Mouse (Mus musculus): Measurements from ENCODE around the gene Tnrc18. TPM values are rescaled to one million over a fixed set of nuclear protein-coding genes. Genes with fewer than 3 reads are reported as not detected.
A peak's percentile ranks its signal among the peaks of the same experiment; 100 is the strongest.

The Tnrc18 gene
- polyA plus RNA-seq (2012; rRNA removed), result 48.6 and 56.9 TPM in 2 replicates

- no peak for TF ChIP-seq CTCF (IDR thresholded peaks at IDR 0.05; ENCODE audit: borderline replicate concordance, control insufficient read depth, extremely low read depth, insufficient read depth, low read length, poor library complexity)
- no peak for TF ChIP-seq POLR2A (IDR thresholded peaks at IDR 0.05; ENCODE audit: control insufficient read depth, extremely low read depth, insufficient read depth, low read length, poor library complexity)
- DNase-seq, result peak; percentile 46
- Histone ChIP-seq H3K27me3 (ENCODE audit: control insufficient read depth, insufficient read depth, low read length) (peaks cover 46% of the 10 kb centered on the region), H3K4me3 (ENCODE audit: control insufficient read depth, insufficient read depth, low read length) (peak within 1 kb of the TSS; percentile 52), H3K27ac (ENCODE audit: control insufficient read depth, insufficient read depth, low read length) (peak within 1 kb of the TSS; percentile 60; the same call in 1 of the 2 replicates), H3K36me3 (ENCODE audit: control insufficient read depth, insufficient read depth, low read length) (no peaks in the 10 kb centered on the region), H3K4me1 (replicated peaks; ENCODE audit: control insufficient read depth, insufficient read depth, low read length) (peaks cover 18% of the 10 kb centered on the region)
- under 1% methylated on average over 55 of the region's 56 CpGs for WGBS
These were observed at the start of gene Tnrc18 for GRCm38 (mm10) chr5:142817524-142818434. Tnrc18 (minus strand) TSS chr5:142817662.

DNA sequence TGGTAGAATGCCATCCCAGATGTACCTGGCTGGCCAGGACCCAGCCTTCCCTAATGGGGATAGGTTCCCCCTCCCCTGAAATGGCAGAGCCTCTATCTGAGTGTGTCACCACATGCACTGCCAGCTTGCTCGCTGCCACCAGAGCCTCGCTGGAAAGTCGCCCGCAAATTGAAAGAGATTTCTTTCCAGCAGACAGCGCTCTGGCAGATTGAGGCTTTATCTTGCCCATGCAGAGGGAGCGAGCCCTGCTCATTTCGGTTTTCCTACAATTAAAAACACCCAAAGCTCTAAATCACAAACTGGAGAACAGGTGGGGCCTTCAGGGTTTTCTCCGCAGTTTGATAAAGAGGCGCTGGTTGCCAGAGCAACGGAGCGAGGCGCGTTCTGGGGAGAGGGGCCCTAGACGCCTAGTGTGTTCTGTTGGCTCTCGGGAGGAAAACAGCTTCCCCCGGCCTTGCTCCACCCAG is 40.3 kb upstream of the Tnrc18 start:
- no peak for DNase-seq
- 25% methylated on average over 16 of the region's 16 CpGs for WGBS

DNA sequence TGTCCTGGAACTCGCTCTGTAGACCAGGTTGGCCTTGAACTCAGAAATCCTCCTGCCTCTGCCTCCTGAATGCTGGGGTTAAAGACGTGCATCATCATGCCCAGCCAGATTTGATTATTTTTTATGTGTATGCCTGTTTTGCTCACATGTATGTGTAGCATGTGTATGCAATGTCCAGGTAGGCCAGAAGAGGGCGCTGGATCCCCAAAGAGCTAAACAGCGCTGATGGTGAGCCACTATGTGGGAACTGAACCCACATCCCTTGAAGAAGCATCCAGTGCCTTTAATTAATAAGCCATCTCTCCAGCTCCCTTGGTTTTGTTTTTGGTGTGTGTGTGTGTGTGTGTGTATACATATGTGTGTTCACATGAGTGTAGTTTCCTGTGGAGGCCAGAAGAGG is 38.9 kb upstream of the Tnrc18 start:
- no peak overlapping the region for H3K27ac ChIP-seq (ENCODE audit: control insufficient read depth, insufficient read depth, low read length)

More for the DNA sequence above, 40.3 kb upstream of the Tnrc18 start:
- Histone ChIP-seq H3K4me1 (replicated peaks; ENCODE audit: control insufficient read depth, insufficient read depth, low read length) (no peaks in the 10 kb centered on the region), H3K27ac (ENCODE audit: control insufficient read depth, insufficient read depth, low read length) (no peak overlapping the region), H3K36me3 (ENCODE audit: control insufficient read depth, insufficient read depth, low read length) (no peaks in the 10 kb centered on the region), H3K4me3 (ENCODE audit: control insufficient read depth, insufficient read depth, low read length) (no peak overlapping the region), H3K27me3 (ENCODE audit: control insufficient read depth, insufficient read depth, low read length) (no peaks in the 10 kb centered on the region)
- TF ChIP-seq CTCF (IDR thresholded peaks at IDR 0.05; ENCODE audit: borderline replicate concordance, control insufficient read depth, extremely low read depth, insufficient read depth, low read length, poor library complexity) (no peak), POLR2A (IDR thresholded peaks at IDR 0.05; ENCODE audit: control insufficient read depth, extremely low read depth, insufficient read depth, low read length, poor library complexity) (no peak)

GRCm38 (mm10) chr5:142854877-142855276 is 37.4 kb upstream of the Tnrc18 start:
- Histone ChIP-seq H3K27me3 (ENCODE audit: control insufficient read depth, insufficient read depth, low read length) (no peaks in the 10 kb centered on the region), H3K4me3 (ENCODE audit: control insufficient read depth, insufficient read depth, low read length) (no peak overlapping the region), H3K27ac (ENCODE audit: control insufficient read depth, insufficient read depth, low read length) (no peak overlapping the region), H3K36me3 (ENCODE audit: control insufficient read depth, insufficient read depth, low read length) (no peaks in the 10 kb centered on the region), H3K4me1 (replicated peaks; ENCODE audit: control insufficient read depth, insufficient read depth, low read length) (no peaks in the 10 kb centered on the region)
- no peak for DNase-seq
- TF ChIP-seq CTCF (IDR thresholded peaks at IDR 0.05; ENCODE audit: borderline replicate concordance, control insufficient read depth, extremely low read depth, insufficient read depth, low read length, poor library complexity) (no peak), POLR2A (IDR thresholded peaks at IDR 0.05; ENCODE audit: control insufficient read depth, extremely low read depth, insufficient read depth, low read length, poor library complexity) (no peak)
- 84% methylated on average over 10 of the region's 10 CpGs for WGBS

More for the DNA sequence above, 38.9 kb upstream of the Tnrc18 start:
- no peaks in the 10 kb centered on the region for H3K27me3 ChIP-seq (ENCODE audit: control insufficient read depth, insufficient read depth, low read length)
- no peak for DNase-seq
- no peaks in the 10 kb centered on the region for H3K36me3 ChIP-seq (ENCODE audit: control insufficient read depth, insufficient read depth, low read length)
- 85% methylated on average over 4 of the region's 4 CpGs for WGBS
- H3K4me1 ChIP-seq (replicated peaks; ENCODE audit: control insufficient read depth, insufficient read depth, low read length), result no peaks in the 10 kb centered on the region
- H3K4me3 ChIP-seq (ENCODE audit: control insufficient read depth, insufficient read depth, low read length), result no peak overlapping the region
- no peak for TF ChIP-seq POLR2A (IDR thresholded peaks at IDR 0.05; ENCODE audit: control insufficient read depth, extremely low read depth, insufficient read depth, low read length, poor library complexity)
- no peak for TF ChIP-seq CTCF (IDR thresholded peaks at IDR 0.05; ENCODE audit: borderline replicate concordance, control insufficient read depth, extremely low read depth, insufficient read depth, low read length, poor library complexity)

DNA sequence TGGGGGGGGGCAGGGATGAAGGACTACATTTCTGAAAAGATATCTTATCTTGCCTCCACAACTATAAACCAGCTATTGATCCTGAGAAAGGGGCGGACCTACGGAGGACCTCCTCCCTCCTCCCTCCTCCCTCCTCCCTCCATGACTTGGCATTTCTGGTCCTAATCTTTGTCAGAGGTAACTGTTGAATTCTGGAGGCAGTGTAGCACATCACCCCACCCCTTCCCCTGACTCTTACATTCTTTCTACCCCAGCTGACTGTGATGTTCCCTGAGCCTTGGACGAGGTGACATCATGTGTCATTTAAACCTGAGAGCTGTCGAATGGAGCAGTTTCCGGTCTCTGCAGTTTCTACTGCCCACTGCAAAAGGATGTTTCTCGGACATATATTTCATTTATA is 36.1 kb upstream of the Tnrc18 start:
- H3K27me3 ChIP-seq (ENCODE audit: control insufficient read depth, insufficient read depth, low read length), result no peaks in the 10 kb centered on the region
- no peaks in the 10 kb centered on the region for H3K4me1 ChIP-seq (replicated peaks; ENCODE audit: control insufficient read depth, insufficient read depth, low read length)
- WGBS, result 74% methylated on average over 6 of the region's 6 CpGs
- H3K4me3 ChIP-seq (ENCODE audit: control insufficient read depth, insufficient read depth, low read length), result no peak overlapping the region
- DNase-seq, result no peak
- TF ChIP-seq CTCF (IDR thresholded peaks at IDR 0.05; ENCODE audit: borderline replicate concordance, control insufficient read depth, extremely low read depth, insufficient read depth, low read length, poor library complexity) (no peak), POLR2A (IDR thresholded peaks at IDR 0.05; ENCODE audit: control insufficient read depth, extremely low read depth, insufficient read depth, low read length, poor library complexity) (no peak)
- H3K27ac ChIP-seq (ENCODE audit: control insufficient read depth, insufficient read depth, low read length), result no peak overlapping the region
- no peaks in the 10 kb centered on the region for H3K36me3 ChIP-seq (ENCODE audit: control insufficient read depth, insufficient read depth, low read length)

- DNase-seq, result no peak
- Histone ChIP-seq H3K27ac (ENCODE audit: control insufficient read depth, insufficient read depth, low read length) (no peak overlapping the region), H3K4me3 (ENCODE audit: control insufficient read depth, insufficient read depth, low read length) (no peak overlapping the region), H3K36me3 (ENCODE audit: control insufficient read depth, insufficient read depth, low read length) (no peaks in the 10 kb centered on the region), H3K27me3 (ENCODE audit: control insufficient read depth, insufficient read depth, low read length) (no peaks in the 10 kb centered on the region), H3K4me1 (replicated peaks; ENCODE audit: control insufficient read depth, insufficient read depth, low read length) (no peaks in the 10 kb centered on the region)
- 76% methylated on average over 5 of the region's 5 CpGs for WGBS
- TF ChIP-seq CTCF (IDR thresholded peaks at IDR 0.05; ENCODE audit: borderline replicate concordance, control insufficient read depth, extremely low read depth, insufficient read depth, low read length, poor library complexity) (no peak), POLR2A (IDR thresholded peaks at IDR 0.05; ENCODE audit: control insufficient read depth, extremely low read depth, insufficient read depth, low read length, poor library complexity) (no peak)
These were observed 34.2 kb upstream of the Tnrc18 start for GRCm38 (mm10) chr5:142851681-142852049.
